Mouse (Mus musculus): ENCODE data around the gene Apela. TPM values are rescaled to one million over a fixed set of nuclear protein-coding genes. Genes with fewer than 3 reads are reported as not detected.
A peak's percentile ranks its signal among the peaks of the same experiment; 100 is the strongest.
"Not testable (repeated sequence)": the region's sequence is repeated elsewhere in the genome, so short reads cannot be mapped to it uniquely, and the experiment has no call there.

The Apela gene
- polyA plus RNA-seq, 1 experiment: 0.76 TPM

DNA sequence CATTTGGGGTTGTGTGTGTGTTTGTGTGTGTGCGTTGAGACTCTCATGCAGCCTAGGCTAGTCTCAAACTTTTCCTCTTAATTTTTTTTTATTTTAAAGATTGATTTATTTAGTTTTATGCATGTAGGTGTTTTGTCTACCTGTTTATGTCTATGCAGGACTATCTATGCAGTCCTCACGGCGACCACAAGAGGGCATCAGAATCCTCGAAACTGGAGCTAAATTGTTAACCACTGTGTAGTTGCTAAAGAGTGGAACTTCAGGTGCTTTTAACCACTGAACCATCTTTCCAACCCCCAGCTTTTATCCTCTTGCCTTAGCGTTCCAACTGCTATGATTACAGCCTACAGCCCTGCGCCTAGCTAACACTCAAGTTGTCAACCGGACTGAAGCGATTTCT, 14.7 kb downstream of the Apela start:
- DNase-seq (ENCODE audit: low spot score): peak; percentile 42

DNA sequence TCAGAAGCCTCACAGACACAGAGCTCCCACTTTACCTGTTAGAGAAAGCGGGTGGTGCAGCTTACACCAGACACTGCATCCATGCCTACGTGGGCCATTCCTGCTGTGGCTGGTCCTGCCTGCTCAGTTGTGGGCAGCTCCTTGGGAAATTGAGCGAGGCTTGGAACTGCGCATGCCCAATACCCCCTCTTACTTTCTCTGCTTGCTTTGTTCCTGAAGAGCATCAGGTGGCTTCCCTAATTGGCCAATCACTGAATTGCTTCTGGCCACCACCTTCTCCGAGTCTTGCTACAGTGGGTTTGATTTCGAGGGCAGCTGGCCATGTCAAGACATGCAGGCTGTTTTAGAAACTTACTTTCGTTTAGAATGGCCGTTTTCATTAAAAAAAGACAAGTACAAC, 18.7 kb downstream of the Apela start, which contains the start of the genes Trim61 and Trim60:
Gene Trim61, minus strand, starts transcription at position 101 of the 400 bp plus-strand sequence.
Gene Trim60, minus strand, starts transcription at position 162 of the 400 bp plus-strand sequence.
- no peak for DNase-seq (ENCODE audit: low spot score)

DNA sequence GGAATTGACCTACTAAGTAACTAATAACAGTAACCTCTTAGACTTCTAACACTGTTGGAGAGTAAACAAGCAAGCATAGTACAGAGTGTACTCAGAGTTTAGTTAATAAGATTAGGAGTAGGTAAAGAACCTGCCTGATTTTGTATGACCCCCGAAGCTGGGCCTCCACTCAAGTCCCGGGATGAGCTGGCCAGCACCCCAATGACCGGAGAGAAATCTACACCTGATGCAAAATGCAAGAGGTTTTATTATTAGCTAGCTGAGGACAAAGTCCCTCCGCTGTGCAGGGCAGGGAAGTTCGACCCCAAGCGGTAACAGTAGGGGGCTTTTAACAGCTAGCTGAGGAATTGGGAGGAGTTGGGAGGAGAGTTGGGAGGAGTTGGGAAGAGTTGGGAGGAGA, 29.5 kb downstream of the Apela start:
- not testable (repeated sequence) for DNase-seq (ENCODE audit: low spot score)

DNA sequence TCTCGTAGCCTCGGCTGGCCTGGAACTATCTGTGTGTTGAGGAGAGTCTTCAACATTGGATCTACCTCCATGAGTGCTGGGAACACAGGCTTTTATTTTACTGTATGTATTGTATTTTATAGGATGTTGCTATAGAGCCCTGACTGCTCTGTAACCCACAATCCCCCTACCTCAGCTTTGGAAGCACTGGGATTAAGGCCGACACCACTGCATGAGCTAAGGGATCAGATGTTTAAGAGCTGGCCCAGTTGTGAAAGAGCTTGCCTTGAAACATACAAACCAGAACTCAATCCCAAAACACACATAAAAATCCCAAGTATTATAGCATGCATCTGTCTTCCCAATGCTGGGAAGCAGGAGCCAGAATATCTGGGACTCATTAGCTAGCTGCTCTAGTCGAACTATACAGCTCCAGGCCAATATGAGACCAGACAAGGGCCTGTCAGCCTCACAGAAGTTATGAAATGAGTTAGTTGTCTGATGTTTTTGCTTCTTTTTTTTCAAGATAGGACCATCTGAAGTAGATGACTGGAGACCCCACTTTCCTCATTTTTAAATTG, 38.2 kb downstream of the Apela start:
- no peak for DNase-seq (ENCODE audit: low spot score)

DNA sequence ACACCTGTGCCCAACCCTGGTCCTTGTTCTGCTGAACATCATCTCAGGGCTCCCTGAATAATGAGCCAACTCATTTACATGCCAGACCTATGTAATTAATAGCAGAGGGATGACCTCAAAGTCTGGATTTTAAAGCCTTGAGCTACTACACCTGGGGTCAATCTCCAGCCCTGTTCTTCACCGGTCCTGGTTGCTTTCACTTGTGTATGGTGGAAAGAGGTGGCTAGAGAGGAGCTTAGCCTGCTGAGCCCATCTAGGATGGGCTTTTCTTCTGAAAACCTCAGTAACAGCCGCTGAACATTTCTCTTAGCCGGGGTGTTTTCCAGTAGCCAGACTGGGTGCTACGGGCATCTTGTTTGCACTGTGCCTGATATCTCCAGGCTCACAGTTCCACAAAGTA, 49.4 kb downstream of the Apela start, which contains the start of gene Trim75:
Gene Trim75, minus strand, starts transcription at position 101 of the 400 bp plus-strand sequence.
- DNase-seq (ENCODE audit: low spot score): no peak

DNA sequence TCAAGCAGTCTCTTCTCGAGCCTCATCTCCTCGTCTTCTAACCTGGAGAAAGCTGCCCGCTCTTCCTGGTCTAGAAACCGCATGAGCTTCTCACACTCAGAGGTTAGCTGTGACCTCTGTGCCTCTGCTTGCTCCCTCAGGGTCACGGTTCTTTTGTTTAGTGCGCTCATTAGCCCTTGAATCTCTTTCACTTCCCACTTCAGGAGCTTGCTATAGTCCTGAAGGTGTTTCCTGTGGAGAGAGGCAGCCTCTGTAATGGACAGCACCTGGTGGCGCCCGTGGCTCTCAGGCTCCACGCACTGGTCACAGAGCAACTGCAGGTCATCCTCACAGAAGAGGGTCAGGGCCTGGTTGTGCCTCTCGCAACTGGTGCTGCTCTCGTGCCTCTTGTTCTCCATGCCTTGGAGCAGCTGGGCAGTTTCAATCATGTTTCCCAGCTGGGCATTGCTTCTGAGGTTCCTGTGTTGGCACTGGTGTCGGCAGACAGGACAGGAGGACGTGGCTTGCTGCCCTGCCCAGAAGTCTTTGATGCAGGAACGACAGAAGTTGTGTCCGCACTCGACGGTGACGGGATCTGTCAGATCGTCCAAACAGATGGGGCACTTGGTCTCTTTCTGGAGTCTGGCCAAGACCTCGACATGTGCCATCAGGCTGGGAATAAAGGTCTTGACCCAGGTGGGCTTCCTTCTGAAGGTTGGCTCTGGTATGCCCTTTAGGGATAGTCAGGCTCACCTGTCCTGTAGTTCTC, 53.8 kb downstream of the Apela start:
- DNase-seq (ENCODE audit: low spot score): no peak

Other genes starting within 250 kb of the Apela start
- 20.1 and 20.2 TPM in 2 replicates for gene Klhl2, start 187.3 kb downstream of the Apela start, polyA plus RNA-seq (2012; rRNA removed)
- 19.4 and 23.3 TPM in 2 replicates for gene Tmem192, start 90.2 kb downstream of the Apela start, polyA plus RNA-seq (2012; rRNA removed)
- gene Trim75, start 49.5 kb downstream of the Apela start, polyA plus RNA-seq (2012; rRNA removed): not detected in 2 replicates
- gene Trim61, start 18.8 kb downstream of the Apela start, polyA plus RNA-seq (2012; rRNA removed): not detected in 2 replicates
- not detected in 2 replicates for gene Trim60, start 18.8 kb downstream of the Apela start, polyA plus RNA-seq (2012; rRNA removed)
- gene Gm10663, start 37.7 kb upstream of the Apela start, polyA plus RNA-seq (2012; rRNA removed): not detected in 2 replicates
- not detected in 2 replicates for gene BC030870, start 92.2 kb upstream of the Apela start, polyA plus RNA-seq (2012; rRNA removed)